Mouse (Mus musculus) stomach, postnatal 0 days (tissue): Measurements from ENCODE around the gene Uts2b. TPM values are rescaled to one million over a fixed set of nuclear protein-coding genes. Genes with fewer than 3 reads are reported as not detected.
A peak's percentile ranks its signal among the peaks of the same experiment; 100 is the strongest.

Source experiments
- ATAC-seq: fragments of 200-750 bp; cut with Nextera tagmentation; 2 replicates; pipeline ENCODE4 v1.8.0; 2017; ENCODE audit not compliant: low FRiP score, low TSS enrichment
- DNase-seq: peaks from one replicate; pipeline ENCODE4 v3.0.0-alpha.2; 2016; ENCODE audit warnings: low spot score
- H3K27ac ChIP-seq: fragments of 300-500 bp; sonication (generic); replicated peaks from 2 replicates; pipeline ENCODE4 v1.5.1; 2014; ENCODE audit warnings: mild to moderate bottlenecking, control low read depth
- H3K27me3 ChIP-seq: fragments of 300-500 bp; sonication (generic); 2 replicates; pipeline ENCODE4 v1.6.1; 2014; ENCODE audit warnings: low read length; ENCODE audit not compliant: control insufficient read depth, insufficient read depth
- H3K36me3 ChIP-seq: fragments of 300-500 bp; sonication (generic); 2 replicates; pipeline ENCODE4 v1.6.1; 2014; ENCODE audit warnings: low read length, mixed read lengths; ENCODE audit not compliant: control insufficient read depth, insufficient read depth
- H3K4me1 ChIP-seq: fragments of 300-500 bp; sonication (generic); replicated peaks from 2 replicates; pipeline ENCODE4 v1.6.1; 2014; ENCODE audit warnings: antibody characterized with exemption; ENCODE audit not compliant: control insufficient read depth, insufficient read depth
- H3K4me2 ChIP-seq: fragments of 300-500 bp; sonication (generic); replicated peaks from 2 replicates; pipeline ENCODE4 v1.6.1; 2014; ENCODE audit warnings: low read depth, mild to moderate bottlenecking, control low read depth, moderate library complexity
- H3K4me3 ChIP-seq: fragments of 300-500 bp; sonication (generic); 2 replicates; pipeline ENCODE4 v1.5.1; 2014; ENCODE audit warnings: low read depth, low read length, control low read depth
- H3K9ac ChIP-seq: fragments of 300-500 bp; sonication (generic); 2 replicates; pipeline ENCODE4 v1.6.1; 2014; ENCODE audit warnings: mild to moderate bottlenecking, low read length, control low read depth, mixed read lengths
- H3K9me3 ChIP-seq: fragments of 300-500 bp; sonication (generic); 2 replicates; pipeline ENCODE4 v1.6.1; 2016; ENCODE audit warnings: low read length; ENCODE audit not compliant: control insufficient read depth
- CTCF ChIP-seq: IDR thresholded peaks from 2 replicates; pipeline ENCODE4 v1.5.1; 2016; ENCODE audit warnings: antibody characterized with exemption, low read depth, mild to moderate bottlenecking, moderate library complexity
- EP300 ChIP-seq: optimal IDR thresholded peaks from 2 replicates; pipeline ENCODE3; 2016; ENCODE audit warnings: antibody characterized with exemption
- WGBS: fragments of 180-500 bp; shearing (Covaris S2); extraction: QIAGEN DNeasy Blood & Tissue Kit; methylation state at CpG from one replicate; pipeline ENCODE4 v1.1.7; 2014; 5-methylcytosine and 5-hydroxymethylcytosine counted together
- polyA plus RNA-seq: library from polyadenylated mRNA; unstranded; fragments of >200 nt; fragmentation: Nextera tagmentation; extraction: Ambion mirVana; gene quantifications from 2 replicates; pipeline ENCODE4 v1.2.1, GENCODE M21; 2015

Gene Uts2b
- polyA plus RNA-seq, 1 experiment from 2014 or later = 0.23 TPM

GRCm38 (mm10) chr16:27389534-27390282 lies 19.7 kb upstream of the Uts2b start:
- no peaks in the 10 kb centered on the region for H3K27me3 ChIP-seq

GRCm38 (mm10) chr16:27388761-27389451 lies 18.9 kb upstream of the Uts2b start, which contains the start of gene Ccdc50:
Gene Ccdc50, plus strand, starts transcription at chr16:27388869.
- H3K4me3 ChIP-seq = peak within 1 kb of the TSS; percentile 82
- no peaks in the 10 kb centered on the region for H3K36me3 ChIP-seq
- TF ChIP-seq EP300 = no peak
- TF ChIP-seq CTCF = 0 out of 2 replicates have a peak, but pooled peaks have one; percentile 13
- H3K4me1 ChIP-seq = peaks cover 2% of the 10 kb centered on the region; the same call in 1 of the 2 replicates
- ATAC-seq (peak; percentile 98), DNase-seq (peak; percentile 92)
- peak within 1 kb of the TSS; percentile 98 for H3K27ac ChIP-seq
- WGBS = under 1% methylated on average over 59 of the region's 69 CpGs
- H3K9ac ChIP-seq = peak within 1 kb of the TSS; percentile 99
- H3K9me3 ChIP-seq = no peaks in the 10 kb centered on the region
- peak within 1 kb of the TSS; percentile 56 for H3K4me2 ChIP-seq
- H3K27me3 ChIP-seq = no peaks in the 10 kb centered on the region

More at GRCm38 (mm10) chr16:27389534-27390282, 19.7 kb upstream of the Uts2b start:
- DNase-seq (peak; percentile 14), ATAC-seq (no peak)
- 16% methylated on average over 7 of the region's 7 CpGs for WGBS
- no peaks in the 10 kb centered on the region for H3K36me3 ChIP-seq
- TF ChIP-seq EP300 = no peak
- TF ChIP-seq CTCF = no peak
- H3K4me1 ChIP-seq = peaks cover 2% of the 10 kb centered on the region; the same call in 1 of the 2 replicates
- peak overlapping the region; percentile 99 for H3K9ac ChIP-seq
- H3K9me3 ChIP-seq = no peaks in the 10 kb centered on the region
- H3K27ac ChIP-seq = peak overlapping the region; percentile 98
- peak overlapping the region; percentile 56 for H3K4me2 ChIP-seq
- peak overlapping the region; percentile 82 for H3K4me3 ChIP-seq

GRCm38 (mm10) chr16:27387634-27388611 lies 17.9 kb upstream of the Uts2b start:
- H3K27ac ChIP-seq = peak overlapping the region; percentile 98
- peak overlapping the region; percentile 99 for H3K9ac ChIP-seq

GRCm38 (mm10) chr16:27386850-27387407 lies 16.9 kb upstream of the Uts2b start:
- no peak overlapping the region for H3K4me3 ChIP-seq
- ATAC-seq (no peak), DNase-seq (no peak)
- 66% methylated on average over 4 of the region's 4 CpGs for WGBS
- no peak overlapping the region for H3K27ac ChIP-seq
- TF ChIP-seq EP300 = no peak
- no peak for TF ChIP-seq CTCF
- no peaks in the 10 kb centered on the region for H3K9me3 ChIP-seq
- H3K36me3 ChIP-seq = no peaks in the 10 kb centered on the region
- H3K4me2 ChIP-seq = no peak overlapping the region
- H3K27me3 ChIP-seq = no peaks in the 10 kb centered on the region
- peaks cover 2% of the 10 kb centered on the region; the same call in 1 of the 2 replicates for H3K4me1 ChIP-seq
- H3K9ac ChIP-seq = no peak overlapping the region

More at GRCm38 (mm10) chr16:27387634-27388611, 17.9 kb upstream of the Uts2b start:
- DNase-seq (peak; percentile 23), ATAC-seq (peak; percentile 24; the same call in 1 of the 2 replicates)
- peak overlapping the region; percentile 82 for H3K4me3 ChIP-seq
- 27% methylated on average over 12 of the region's 12 CpGs for WGBS
- H3K9me3 ChIP-seq = no peaks in the 10 kb centered on the region
- H3K4me2 ChIP-seq = peak overlapping the region; percentile 56
- no peaks in the 10 kb centered on the region for H3K27me3 ChIP-seq
- H3K36me3 ChIP-seq = no peaks in the 10 kb centered on the region
- H3K4me1 ChIP-seq = peaks cover 2% of the 10 kb centered on the region; the same call in 1 of the 2 replicates
- no peak for TF ChIP-seq CTCF
- no peak for TF ChIP-seq EP300

- no peak for ATAC-seq
- TF ChIP-seq CTCF = no peak
- TF ChIP-seq EP300 = no peak
- WGBS = 79% methylated on average over 1 of the region's 1 CpGs
- no peaks in the 10 kb centered on the region for H3K27me3 ChIP-seq
- no peak overlapping the region for H3K9ac ChIP-seq
- peaks cover 2% of the 10 kb centered on the region; the same call in 1 of the 2 replicates for H3K4me1 ChIP-seq
- H3K36me3 ChIP-seq = no peaks in the 10 kb centered on the region
- no peak overlapping the region for H3K4me3 ChIP-seq
- no peak overlapping the region for H3K27ac ChIP-seq
- H3K4me2 ChIP-seq = no peak overlapping the region
- DNase-seq = no peak
- no peaks in the 10 kb centered on the region for H3K9me3 ChIP-seq
These were observed 15.6 kb upstream of the Uts2b start for GRCm38 (mm10) chr16:27385649-27386048.
